Mouse (Mus musculus): ENCODE results near the gene Rabepk.
"Not testable (repeated sequence)": the region's sequence is repeated elsewhere in the genome, so short reads cannot be mapped to it uniquely, and the experiment has no call there.

Gene Rabepk

GRCm38 (mm10) chr2:34764801-34765200 lies 34.9 kb downstream of the Rabepk start:
- DNase-seq (ENCODE audit: low read depth, low spot score): no peak

- no peak for DNase-seq (ENCODE audit: low read depth, low spot score)
These were observed 36.8 kb downstream of the Rabepk start for GRCm38 (mm10) chr2:34762872-34763271.

DNA sequence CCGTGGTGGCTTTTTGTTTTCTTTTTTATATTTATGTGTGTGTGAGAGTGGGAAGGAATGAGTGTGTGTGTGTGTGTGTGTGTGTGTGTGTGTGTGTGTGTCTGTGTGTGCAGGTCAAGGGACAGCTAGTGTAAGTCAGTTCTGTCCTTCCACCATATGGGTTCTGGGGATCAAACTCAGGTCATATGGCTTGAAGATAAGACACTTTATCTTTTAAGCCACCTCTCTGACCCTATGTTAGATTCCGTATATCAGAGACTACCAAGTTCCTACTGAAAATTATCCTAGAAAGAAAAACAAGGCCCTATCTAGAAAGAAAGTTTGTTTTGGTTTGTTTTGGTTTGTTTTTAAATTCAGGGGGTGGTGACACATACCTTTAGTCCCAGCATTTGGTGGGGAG lies 37.5 kb downstream of the Rabepk start:
- no peak for DNase-seq (ENCODE audit: low read depth, low spot score)

DNA sequence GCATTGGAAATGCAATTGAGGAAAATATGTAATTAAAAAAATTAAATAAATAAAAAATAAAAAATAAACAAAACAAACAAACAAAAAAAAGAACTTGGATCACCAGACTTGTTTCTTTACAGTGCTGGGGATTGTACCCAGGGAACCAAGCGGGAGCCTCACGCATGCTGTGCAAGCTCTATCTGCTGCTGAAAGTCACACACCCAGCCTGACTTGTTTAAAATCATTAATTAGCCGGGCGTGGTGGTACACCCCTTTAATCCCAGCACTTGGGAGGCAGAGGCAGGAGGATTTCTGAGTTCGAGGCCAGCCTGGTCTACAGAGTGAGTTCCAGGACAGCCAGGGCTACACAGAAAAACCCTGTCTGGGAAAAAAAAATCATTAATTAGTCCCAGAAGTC lies 38.4 kb downstream of the Rabepk start:
- not testable (repeated sequence) for DNase-seq (ENCODE audit: low read depth, low spot score)

DNA sequence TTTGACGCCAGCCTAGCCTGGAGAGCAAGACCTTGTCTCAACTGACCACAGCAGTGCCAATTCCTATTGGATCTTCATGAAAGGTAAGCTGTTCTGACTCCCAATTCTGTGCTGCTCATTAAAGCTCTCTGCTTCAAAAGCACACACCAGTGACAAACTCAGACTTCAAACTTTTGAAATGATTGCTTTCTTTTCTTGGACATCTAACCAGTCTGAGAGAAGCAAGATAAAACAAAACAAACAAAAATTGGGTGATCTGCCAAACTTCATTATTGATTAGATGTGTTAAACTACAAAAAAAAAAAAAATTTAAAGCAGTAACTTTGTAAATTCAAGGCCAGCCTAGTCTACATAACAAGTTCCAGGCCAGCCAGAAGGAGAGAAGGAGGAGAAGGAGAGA lies 42.4 kb downstream of the Rabepk start:
- no peak for DNase-seq (ENCODE audit: low read depth, low spot score)

DNA sequence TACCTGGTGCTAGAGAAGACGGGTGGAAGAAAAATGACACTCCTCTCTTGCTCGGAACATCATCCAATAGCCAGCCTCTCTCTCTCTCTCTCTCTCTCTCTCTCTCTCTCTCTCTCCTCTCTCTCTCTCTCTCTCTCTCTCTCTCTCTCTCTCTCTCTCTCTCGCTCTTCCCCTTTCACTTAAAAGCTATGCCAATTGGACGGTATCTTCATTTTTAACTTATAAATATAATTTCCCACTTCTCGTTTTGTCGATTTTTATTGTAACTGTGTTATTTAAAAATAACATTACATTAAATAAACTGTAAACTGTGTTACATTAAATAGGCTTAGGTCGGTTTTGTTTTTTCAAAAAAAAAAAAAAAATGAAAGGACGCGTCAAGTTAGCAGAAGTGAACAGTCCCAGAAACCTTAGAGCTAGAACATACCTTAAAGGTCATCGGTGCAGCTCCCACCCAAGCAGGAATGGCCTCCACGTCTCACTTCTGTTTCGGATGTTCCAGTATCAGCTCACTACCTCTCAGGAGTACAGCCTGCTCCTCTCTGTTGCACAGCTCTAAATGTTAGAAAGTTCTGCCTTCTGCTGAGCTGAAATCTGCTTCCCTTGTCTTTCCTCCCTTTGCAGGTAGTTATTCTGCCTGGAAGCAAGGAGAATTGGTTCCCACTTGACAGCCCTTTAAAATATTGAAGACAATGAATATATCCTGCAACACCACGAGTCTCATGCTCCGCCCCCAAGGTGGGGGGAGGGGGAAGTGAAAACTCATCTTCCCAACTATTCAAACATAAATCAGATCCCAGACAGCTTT lies 45.0 kb downstream of the Rabepk start, which contains the start of gene Gapvd1:
Gapvd1 (minus strand) TSS at position 682 of the 808 bp plus-strand sequence.
- DNase-seq (ENCODE audit: low read depth, low spot score): no peak

DNA sequence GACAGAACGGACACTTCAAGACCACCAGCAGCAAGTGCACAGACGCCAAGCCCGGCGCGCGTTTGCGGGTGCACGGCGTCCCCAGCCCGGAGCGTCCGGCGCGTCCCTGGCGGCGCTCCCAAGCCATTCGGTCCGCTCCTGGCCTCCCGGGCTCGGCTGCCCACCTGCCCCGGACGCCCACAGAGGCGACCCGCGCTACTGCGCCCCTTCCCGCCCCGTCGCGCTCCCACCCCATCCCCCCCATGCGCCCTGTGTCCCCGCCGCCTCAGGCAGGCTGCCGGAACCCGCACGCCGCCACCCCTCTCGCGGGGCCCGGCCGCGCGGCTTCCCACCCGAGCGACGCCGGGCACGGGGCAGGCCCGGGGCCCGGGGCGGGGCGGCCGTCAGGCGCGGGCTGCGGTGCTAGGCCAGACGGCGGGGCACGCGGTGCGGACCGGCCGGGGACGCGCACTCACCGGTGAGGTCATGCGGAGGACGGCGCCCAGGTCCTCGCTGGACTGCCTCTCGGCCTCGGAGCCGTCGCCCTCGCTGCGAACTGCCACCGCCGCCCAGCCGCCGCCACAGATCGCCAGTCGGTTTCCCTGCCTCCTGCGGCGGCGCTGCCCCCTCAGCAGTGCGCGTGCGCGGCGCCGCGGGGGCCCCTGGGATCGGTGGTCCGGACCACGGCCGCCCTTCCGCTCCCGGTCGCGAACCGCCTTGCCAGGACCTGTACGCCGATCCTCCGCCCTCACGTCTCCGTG lies 45.7 kb downstream of the Rabepk start:
- peak; percentile 67 for DNase-seq (ENCODE audit: low read depth, low spot score)

GRCm38 (mm10) chr2:34750245-34750644 lies 49.5 kb downstream of the Rabepk start:
- no peak for DNase-seq (ENCODE audit: low read depth, low spot score)

GRCm38 (mm10) chr2:34748479-34748878 lies 51.2 kb downstream of the Rabepk start:
- no peak for DNase-seq (ENCODE audit: low read depth, low spot score)

DNA sequence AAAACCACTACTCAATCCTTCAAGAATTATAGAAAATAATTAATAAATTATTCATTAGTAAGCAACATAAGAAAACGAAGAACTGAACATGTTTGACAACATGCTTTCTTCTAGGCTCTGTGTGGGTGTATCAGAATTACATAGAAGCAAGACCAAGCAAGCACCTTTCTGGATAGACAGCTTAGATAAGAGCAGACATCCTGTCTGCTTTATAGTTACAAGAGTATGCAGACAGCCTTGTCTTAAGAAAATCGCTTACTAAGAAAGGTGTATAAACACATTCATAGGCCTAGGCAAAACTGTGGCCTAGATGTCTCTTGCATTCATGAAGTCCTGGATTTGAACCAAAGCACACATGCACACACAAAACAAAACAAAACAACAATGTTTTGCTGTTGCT lies 54.0 kb downstream of the Rabepk start:
- DNase-seq (ENCODE audit: low read depth, low spot score): no peak

DNA sequence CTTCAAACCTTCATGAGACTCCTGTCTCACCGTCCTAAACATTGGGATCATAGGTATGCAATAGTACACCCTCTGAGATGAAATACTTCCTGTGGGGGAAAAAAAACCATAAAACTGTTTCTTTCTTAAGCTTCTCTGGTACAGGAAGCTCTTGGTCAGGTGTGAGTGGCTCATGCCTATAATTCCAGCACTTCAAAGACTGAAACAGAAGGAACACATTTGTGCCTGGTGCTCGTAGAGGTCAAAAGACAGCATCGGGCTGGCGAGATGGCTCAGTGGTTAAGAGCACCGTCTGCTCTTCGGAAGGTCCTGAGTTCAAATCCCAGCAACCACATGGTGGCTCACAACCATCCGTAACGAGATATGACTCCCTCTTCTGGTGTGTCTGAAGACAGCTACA lies 55.2 kb downstream of the Rabepk start:
- DNase-seq (ENCODE audit: low read depth, low spot score): no peak

DNA sequence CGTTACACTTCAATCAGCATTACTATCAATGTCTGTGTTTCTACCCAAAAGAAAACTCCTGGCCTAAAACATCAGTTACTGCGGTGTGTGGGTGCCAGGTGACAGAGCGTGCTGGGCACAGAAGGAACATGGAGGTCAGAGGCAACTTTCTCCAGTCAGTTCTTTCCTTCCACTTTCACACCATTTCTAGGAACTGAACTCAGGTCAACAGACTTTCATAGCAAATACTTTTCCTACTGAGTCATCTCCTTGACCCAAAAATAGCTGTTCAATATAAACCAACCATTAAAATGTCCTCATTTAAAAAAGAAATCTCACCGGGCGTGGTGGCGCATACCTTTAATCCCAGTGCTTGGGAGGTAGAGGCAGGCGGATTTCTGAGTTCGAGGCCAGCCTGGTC lies 57.0 kb downstream of the Rabepk start:
- DNase-seq (ENCODE audit: low read depth, low spot score): no peak

GRCm38 (mm10) chr2:34741390-34742159 lies 58.1 kb downstream of the Rabepk start:
- no peak for DNase-seq (ENCODE audit: low read depth, low spot score)

DNA sequence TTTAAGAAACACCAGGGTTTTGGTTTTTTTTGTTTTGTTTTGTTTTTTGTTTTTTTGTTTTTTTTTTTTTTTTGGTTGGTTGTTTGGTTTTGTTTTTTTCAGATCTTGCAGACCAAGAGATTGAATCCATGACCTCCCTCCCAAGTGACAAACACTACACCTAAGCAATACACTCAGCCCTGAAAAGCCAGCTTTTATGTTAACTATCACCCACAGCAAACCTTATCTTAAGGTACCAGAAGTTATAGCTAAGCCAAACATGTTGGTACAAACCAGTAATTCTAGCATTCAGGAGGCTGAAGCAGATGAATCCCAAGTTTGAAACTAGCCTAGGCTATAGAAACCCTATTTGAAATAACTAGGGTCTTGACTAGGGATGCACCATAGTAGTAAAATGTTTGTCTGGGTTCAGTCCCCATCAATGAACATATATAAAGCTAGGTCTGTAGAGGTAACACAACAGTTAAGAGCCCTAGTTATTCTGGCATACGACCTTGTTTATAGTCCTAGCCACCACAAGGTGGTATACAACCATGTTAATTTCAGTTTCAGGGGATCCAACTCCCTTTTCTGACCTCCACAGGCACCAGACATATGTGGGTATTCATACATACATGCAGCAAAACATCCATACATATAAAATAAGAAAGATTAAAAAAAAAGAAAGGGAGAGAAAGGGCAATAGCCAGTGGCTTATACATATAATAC lies 59.9 kb downstream of the Rabepk start:
- DNase-seq (ENCODE audit: low read depth, low spot score): no peak

DNA sequence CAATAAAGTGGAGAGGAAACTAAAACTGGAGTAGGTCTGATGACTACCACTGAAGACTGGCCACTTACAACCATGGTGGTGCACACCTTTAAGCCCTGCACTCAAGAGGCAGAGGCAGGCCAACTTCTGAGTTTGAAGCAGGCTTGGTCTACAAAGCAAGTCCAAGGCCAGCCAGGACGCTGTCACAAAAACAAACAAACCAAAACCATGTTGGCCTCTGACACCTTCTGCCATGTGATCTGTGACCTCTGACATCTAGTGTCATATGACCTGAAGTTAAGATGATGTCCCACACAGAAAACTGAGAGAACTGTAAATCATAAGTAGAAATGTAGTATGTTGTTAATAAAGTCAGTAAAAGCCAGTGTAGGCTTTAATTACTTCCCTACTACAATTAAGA lies 61.8 kb downstream of the Rabepk start:
- DNase-seq (ENCODE audit: low read depth, low spot score): no peak

DNA sequence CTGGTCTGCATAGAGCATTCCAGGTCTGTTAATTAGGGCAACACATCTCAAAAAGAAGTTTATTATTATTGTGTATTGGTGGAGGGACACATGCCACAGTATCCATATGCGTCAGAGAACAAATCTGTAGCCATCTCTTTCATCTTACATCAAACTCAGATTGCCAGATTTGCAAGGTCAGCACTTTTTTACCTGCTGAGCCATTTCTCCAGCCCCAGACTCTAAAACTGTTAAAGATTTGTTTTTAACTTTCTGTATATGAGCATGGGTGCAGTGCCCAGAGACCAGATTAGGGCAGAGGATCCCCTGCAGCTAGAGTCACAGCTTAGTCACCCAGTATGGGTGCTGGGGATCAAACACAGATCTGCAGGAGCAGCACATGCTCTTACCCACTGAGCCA lies 63.1 kb downstream of the Rabepk start:
- DNase-seq (ENCODE audit: low read depth, low spot score): no peak

All from telencephalon, adult 2 months (tissue).